Mouse (Mus musculus): Measurements from ENCODE around the gene Myo3b.

Myo3b gene

DNA sequence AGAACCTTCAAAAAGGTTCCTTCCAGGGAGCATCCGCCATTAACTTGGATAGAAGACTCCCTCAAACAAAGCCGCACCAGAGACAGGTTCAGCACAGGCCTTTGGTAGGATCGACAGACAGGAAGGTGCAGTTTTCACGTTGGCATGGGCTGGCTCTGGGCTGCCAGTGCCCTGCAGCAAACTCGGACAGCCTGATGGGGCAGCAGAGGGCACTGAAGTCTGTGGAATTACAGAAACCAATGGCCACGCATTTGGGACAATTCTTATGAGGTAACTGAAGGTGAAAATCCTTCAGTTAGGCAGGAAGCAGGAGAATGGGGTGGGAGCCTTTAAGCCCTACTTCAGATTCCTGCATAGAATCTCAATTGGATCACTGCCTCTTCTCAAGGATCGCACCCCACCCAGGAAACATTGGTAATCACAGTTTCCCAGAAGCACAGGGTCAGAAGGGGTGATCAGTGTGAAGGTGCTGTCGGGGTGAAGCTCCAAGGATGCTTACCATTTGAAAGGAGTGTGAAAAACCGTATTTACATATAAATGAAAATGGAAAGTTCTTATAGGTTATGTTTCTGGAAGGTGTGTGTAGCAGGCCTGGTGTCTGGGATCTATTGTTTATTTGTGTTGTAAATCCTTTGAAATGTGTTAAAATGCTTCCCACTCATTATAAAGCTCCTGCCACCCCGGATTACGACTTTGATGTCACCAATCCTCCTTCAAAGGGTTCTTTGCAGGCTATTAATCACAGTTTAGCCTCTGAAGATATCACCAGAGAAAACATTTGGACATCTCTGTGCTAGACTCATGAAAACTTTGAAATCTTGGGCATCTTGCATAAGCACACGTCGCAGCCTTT, 239.7 kb downstream of the Myo3b start:
- peak; percentile 50 for DNase-seq (ENCODE audit: low spot score)

DNA sequence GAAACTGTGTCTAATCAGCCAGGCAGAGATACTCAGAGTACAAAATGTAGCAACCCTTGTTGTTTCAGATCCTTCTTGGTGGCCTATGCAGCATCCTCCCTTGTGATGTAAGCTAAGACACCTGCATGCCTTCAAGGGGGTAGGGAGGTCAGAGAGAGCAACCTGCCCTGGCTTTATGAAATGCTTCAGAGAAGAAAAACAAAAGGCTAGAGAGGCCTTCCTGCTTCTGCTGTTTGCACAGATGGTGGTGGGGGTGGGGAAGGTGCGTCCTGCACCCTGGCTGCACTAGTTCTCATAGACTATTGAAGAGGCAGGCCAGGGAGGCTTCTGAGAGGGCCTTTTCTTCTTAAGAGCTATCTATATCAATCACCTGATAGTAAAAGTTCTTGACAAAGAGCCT, 245.2 kb downstream of the Myo3b start:
- no peak for DNase-seq (ENCODE audit: low spot score)

DNA sequence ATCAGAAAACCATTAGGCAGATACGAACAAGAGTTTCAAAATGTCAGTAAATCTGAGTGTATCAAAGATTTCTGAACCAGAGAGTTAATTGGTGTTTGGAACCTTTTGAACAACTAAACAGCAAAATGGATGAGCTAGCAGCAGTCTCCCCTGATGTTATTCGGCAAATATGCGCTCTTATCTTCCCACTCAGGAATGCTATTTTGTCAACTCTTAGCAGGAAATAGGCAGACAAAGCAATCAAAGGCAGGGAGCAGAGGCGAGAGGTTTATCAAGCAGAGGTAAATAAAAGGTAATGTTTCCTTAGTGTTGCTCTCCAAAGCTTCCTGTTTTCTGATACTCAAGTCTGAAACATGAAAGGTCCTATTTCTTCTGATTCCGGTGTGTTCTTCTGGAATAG, 252.1 kb downstream of the Myo3b start:
- DNase-seq (ENCODE audit: low spot score), result no peak

DNA sequence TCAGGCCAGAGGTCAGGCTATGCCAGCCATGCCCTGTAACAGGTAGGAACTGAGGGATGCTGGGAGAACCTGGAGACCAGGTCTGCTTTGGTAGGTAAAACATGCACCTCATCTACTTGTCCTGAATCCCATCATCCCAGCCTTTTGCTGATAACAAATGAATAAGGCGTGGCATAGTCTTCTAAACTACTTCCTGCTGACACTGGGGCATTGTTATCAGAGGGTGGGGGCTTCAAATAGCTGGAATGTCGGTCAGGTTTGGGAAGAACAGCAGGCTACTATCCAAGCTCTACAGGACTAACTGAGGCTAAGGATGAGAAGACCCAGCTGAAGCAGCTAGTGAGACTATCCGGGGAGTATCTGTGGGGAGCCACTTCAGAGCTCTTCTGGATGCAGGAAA, 253.8 kb downstream of the Myo3b start:
- DNase-seq (ENCODE audit: low spot score), result no peak

DNA sequence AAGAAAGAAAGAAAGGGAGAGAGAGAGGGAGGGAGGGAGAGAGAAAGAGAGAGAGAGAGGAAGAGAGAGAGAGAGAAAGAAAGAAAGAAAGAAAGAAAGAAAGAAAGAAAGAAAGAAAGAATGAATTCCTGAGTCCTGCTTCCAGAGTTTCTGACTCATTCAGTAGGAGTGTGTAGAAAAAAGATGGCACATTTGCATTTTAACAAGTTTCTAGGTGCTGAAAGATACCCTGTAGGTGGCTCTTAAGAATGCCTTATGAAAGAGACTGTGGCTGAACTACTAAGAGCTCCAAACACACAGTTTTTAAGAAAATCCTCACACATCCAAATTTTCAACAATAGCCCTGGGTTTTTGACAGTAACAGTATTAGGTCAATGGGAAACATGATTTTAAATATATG, 264.0 kb downstream of the Myo3b start:
- no peak for DNase-seq (ENCODE audit: low spot score)

DNA sequence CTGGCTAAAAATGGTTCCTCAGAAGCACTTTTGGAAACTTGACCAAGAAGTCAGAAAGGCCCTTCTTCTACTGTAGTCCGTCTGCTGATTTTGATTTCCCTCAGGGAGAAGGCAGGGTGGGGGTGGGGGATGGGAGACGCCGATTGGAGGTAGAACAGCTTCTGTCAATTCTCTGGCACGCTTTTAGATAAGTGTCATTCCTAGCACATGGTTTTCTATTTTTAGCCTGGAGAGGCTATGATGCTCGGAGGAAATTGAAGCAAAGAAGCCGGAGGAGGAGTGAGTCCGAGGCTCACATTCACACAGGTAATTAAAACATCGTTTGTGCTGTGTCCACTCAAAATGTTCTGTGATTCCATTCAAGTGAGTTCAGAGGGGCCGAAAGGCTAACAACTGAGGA, 276.2 kb downstream of the Myo3b start:
- no peak for DNase-seq (ENCODE audit: low spot score)

DNA sequence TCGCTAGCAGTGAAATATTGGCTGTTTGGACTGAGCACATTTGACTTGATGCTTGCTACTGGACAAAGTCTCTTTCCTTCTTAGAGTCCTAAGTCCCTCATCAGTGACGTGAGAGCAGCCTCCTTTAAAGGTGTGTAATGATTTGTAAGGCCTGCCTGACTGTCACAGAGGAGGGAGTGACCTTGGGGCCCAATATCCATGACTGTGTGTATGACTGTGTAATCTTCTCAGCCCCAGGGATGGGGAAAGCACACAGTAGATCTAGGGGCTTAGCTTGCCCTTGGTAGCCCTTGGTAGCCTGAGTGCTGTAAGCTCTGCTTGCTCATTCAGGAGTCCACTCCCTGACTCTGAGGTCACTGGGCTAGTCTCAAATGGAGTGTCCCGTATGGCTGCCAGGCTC, 276.8 kb downstream of the Myo3b start:
- no peak for DNase-seq (ENCODE audit: low spot score)

DNA sequence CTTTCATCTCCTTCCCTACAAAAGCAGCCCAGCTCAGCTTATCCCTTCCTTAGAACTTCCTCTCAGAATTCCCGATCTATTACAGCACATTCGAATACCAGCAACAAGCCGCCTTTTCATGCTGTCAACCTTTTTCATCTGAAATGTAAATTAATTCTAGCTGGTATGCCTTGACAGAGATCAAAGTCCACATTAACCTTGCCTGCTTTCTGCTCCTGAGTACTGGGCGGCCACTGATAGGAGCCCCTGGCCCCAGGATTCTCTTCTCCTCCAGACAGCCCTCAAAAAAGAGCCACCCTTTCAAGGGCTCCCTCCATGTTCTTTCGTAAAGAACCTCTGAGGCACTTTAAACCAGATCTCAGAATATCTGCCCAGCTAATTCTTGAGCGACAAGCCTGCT, 278.9 kb downstream of the Myo3b start:
- no peak for DNase-seq (ENCODE audit: low spot score)

DNA sequence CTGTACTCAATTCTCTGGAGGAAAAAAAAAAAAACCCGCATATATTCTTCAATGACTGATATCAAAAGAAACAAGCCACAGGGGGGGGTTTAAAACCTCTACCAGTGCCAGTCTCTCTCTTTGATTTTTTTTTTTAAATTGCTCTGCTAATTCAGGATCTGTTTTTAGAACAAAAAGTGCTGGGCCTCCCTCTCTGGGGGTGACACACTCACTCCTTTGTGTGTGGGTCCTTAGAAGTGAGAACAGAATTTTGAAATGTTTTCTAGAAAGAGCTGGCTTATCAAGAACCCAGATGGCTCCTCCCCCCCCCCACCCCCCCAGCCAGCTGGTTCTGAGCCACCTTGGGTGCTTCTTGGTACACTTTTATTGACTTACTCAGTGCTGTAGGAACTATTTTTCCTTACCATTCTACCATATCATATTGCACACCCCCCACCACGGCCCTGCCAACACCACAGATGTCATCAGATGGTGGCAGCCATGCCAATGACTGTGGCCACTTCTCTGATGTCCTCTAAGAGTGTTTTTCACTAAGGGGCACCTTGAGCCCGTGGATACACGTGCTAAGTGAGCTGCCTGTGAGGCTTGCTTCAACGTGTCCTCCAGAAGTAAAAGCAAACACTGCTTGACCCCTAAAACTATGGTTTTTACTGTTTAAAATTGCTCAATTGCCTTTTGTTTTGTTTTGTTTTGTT, 280.1 kb downstream of the Myo3b start:
- no peak for DNase-seq (ENCODE audit: low spot score)

DNA sequence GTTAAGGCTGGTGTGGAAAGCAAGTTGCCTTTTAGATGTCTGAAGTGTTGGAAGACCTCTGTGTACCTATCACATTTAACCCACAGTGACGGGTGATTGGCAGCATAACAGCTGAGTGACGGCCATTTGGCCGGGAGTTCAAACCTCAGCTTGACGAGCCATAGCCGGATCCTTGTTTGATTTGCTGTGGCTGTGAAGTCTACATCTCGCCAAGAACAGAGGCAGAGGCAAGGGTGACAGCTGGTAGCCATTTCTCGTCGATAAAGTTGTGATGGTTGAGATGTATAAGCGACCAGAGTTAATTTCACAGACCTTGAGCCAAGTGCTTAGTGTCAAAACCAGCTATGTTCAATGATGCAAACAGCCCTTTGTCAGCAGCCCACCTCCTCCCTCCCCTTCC, 283.8 kb downstream of the Myo3b start:
- no peak for DNase-seq (ENCODE audit: low spot score)

DNA sequence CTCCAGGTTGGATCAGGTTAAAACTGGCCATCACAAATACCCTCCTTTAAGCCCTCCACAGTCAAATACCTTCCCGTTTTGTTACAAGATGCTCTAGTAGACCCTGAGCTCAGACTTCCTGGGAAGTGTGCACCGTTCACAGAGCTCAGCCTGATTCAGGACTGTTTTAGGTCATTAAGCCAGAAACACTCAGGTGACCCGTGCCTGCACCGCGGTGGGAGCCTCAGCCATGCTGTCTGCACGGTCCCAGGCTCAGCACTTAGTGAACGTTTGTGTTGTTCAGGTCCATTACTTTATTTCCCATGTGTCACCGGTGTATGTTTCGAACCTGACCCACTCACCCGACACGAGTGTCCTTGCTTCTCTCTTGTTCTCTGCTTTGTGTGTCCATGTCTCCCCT, 288.7 kb downstream of the Myo3b start:
- DNase-seq (ENCODE audit: low spot score), result no peak

DNA sequence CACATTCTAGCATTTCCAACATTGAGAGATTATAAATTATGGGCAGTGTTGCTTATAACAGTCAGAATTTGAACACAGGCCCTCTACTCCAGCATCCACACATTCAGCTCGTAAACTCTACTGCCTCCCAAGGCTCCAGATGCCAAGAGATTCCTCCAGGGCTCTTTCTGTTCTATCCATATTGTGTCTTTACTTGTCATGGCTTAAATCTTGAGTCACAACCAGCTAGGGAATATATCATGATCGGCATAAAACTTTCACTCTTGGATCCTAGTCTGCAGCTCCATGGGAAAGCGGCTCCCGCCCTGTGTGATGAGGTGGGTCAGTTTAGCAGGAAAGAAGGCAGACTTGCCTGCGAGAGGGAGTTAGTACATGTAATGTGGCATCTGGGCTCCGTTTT, 294.0 kb downstream of the Myo3b start:
- DNase-seq (ENCODE audit: low spot score), result no peak

DNA sequence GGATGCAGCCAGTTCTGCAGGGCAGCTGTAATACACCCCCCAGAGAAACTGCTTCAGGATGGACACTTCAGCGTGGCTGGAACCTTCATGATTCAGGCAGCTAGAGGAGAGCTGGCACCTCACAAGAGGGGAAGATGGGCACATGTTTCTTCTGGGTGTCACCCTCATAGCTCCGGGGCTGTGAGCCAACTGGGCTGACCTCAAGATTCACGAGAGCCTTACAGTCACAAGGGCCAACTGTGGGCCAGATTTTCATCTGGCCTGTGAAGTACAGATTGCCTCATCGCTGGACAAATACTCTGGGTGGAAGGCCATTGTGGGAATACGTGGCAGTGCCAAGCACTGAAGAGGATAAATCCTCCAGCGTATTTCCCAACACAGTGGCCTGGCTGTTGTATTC, 294.6 kb downstream of the Myo3b start:
- DNase-seq (ENCODE audit: low spot score), result peak; percentile 79

DNA sequence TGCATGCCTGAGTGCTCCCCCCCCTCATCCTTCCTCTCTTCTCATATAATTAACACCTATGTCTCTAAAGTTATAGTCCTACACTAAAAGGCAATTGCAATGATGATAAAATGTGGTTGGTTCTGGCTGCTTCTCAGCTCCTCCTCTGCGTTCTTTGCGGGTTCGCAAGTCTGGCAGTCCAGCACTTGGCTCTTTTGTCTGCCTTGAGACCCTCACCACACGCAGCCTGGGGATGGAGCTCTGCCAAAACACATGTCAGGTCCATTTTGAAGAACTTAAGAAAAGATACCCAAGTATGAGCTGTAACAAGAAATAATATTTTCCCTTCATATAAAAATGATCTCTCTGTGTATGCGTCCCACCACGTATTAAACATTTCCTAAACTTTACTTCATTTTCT, 297.6 kb downstream of the Myo3b start:
- DNase-seq (ENCODE audit: low spot score), result no peak

DNA sequence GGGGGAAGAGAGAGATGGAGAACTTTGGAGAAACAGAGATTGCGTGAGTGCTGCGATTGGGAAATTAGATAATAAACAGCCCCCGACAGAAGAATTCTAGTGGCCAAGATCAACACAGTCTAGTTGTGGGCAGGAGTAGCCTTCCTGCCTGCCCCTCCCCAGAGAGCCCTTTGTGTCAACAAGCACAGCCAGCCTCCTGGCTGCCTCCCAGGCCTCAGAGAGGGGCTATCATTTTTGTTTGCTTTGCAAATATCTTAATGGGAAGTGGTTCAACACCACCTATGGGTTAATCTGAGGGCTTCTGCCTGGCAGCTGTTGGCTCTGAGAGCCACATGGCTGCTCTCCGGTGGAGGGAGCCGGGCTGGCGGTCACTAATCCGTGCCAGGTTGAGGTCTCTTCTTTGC, 298.3 kb downstream of the Myo3b start:
- DNase-seq (ENCODE audit: low spot score), result peak; percentile 79

DNA sequence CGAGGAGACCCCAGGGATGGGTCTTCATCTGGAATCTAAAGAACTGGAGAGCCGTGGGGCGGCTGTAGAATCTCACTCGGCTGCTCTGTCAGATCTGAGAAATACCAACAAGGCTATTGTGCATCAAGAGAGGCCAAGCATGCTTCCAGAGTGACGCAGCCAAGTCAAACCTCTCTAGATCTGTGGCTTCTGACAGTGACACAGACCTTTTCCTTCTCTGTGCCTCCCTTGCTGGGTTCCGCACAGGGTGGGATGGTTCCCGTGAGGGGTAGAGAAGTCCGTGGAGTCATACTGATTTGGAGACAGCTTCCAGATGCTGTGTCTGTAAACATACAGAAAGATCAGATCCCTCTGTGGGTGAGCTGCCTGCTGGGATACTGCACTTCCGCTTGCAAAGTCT, 298.9 kb downstream of the Myo3b start:
- DNase-seq (ENCODE audit: low spot score), result no peak

DNA sequence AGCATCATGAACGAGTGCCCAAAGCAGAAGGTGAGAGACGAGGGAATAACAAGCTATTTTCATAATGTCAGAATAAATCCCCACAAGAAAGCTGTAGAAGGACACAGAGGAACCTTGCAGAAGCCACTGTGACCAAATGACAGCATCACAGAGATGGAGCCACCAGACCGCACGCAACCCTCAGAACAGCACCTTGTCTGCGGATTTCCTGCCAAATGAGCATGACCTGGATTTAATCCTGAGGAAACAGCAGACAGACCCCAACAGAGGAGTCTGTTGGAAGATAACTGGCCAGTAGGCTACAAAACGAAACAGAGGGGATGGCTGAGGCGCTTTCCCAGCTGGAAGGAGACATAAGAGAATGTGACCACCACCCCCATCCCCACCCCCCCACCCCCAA, 300.1 kb downstream of the Myo3b start:
- DNase-seq (ENCODE audit: low spot score), result no peak

DNA sequence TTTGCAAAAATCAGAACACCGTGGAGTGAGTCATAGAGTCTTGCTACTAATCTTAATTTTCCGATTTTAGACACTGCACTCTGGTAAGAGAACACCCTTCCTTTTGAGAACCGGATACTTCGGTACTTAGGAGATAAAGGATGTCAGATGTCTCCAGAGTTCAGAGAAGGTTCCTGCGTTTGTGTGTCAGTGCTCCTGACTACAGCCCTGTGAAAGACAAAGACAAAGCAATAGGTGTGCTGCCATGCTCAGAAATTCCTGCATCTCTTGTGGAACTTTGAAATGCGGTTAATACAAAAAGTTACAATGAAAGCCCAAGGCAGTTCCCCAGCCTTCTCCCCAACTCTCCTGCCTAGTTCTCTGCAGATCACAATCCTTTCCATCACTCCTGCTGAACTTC, 300.6 kb downstream of the Myo3b start:
- no peak for DNase-seq (ENCODE audit: low spot score)

DNA sequence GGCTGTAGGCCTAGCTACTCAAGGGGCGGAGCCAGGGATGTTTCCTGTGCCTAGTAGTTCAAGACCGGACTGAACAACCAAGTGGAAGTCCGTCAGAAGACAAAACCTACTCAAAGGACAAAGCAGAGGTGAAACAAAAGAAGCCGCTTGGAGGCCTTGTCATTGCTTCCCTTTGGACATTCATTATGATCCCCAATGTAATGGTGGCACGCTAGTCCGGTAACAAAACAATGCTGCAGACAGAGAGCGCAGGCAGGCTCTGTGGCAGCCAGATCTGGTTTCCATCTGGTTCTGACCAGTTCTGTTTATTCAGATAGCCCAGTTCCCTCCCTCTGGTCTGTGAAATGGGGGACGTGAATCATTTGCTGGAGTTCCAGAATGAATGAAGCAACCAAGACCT, 301.3 kb downstream of the Myo3b start:
- no peak for DNase-seq (ENCODE audit: low spot score)

DNA sequence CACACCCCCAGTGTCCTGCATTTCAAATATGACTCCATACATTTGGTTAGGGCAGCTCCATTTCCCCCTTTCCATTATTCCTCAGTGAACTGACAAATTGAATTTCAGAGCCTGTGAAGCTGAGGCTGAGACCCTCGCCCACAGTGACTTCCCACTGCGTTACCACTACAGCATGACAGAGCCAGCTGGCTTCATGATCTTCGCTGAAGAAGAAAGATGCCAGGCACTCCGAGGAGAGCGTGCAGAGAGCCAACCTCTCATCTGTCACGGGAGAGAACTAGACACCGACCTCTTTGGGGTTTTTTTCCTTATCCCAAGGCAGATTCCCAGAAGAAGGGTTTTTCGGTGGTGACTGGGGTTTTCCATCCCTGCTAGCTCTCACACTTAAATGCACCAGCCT, 306.2 kb downstream of the Myo3b start:
- DNase-seq (ENCODE audit: low spot score), result no peak

DNA sequence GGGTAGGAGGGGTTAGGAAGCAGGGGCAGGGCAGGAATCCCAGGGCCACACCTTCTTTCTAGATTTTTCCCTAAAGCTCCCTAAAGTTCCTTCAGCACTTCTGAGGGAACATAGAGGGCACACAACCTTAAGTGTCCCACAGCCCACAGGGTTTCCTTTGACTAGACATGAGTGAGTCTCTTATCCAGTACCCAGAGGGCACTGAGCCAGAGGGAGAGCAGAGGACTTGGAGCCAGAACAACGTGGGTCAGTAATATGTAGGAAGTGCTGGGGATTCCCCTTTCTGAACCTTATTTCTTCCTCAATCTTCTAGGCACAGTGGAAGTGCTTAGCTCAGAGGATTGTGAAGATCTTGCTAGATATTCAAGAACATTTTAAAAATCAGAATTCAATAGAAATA, 308.6 kb downstream of the Myo3b start:
- DNase-seq (ENCODE audit: low spot score), result no peak

DNA sequence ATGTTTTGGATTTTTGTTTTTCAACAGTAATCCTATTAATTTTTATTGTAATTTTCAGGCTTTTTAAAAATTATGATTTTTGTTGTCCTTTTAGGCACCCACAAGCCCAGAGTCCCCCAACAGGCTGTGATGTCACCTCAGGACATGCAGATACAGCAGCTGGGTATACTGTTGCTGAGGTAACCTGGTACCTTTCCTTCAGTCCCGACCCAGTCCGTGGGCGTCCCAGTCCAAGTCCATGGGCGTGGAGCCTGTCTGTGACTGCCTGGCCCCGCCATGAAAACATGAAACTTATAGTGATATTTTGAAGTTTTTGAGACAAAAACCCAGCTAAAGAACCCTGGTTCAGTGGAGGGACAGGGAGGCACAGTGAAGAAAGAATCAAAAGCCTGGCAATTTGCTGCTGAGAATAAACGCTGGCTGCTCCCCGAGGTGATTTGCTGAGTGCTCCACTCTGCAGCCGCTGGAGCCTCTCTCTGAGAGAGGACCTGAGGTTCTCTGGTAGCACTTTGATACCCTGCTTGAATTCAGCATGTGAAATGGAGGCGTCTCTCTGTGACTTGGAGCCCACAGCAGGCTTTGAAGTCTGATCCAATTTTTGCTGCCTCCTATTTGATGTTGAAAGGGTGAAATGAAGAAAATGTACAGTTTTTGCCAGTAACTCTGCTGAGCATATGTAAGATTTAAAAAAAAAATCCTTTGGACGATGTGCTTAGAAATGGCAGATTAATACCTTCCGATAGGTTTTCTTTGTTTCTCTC, 310.0 kb downstream of the Myo3b start:
- no peak for DNase-seq (ENCODE audit: low spot score)
